In genomic region chr5:44414441-44414840, GRCm38 (mm10) we compare ENCODE assay signal across 8 mouse cellular contexts.
DNase-seq lines count a peak whose midpoint lies in the region; ATAC-seq lines count a peak whose summit lies in the region.
"Had no signal": no experiment of that assay in that cellular context is flagged by ENCODE, and none has a peak within 500 bp of the region (broad histone marks: within the 10 kb centered on the region; RNA-seq: fewer than 3 reads in every experiment).

No protein-coding gene starts in this region.

- no peak overlapping the region for H3K9ac ChIP-seq in forebrain, embryonic 14.5 days (ENCODE audit: low read length)
- H3K9ac ChIP-seq in hindbrain, embryonic 16.5 days (ENCODE audit: low read depth, low read length): no peak overlapping the region
- H3K9ac ChIP-seq: liver, embryonic 13.5 days had no signal

- WGBS in forebrain, embryonic 14.5 days: 23% methylated on average over 7 of the region's 7 CpGs
- WGBS in hindbrain, embryonic 16.5 days: 29% methylated on average over 7 of the region's 7 CpGs

- peak overlapping the region; percentile 44; the same call in 1 of the 2 replicates for H3K27ac ChIP-seq in forebrain, embryonic 14.5 days (ENCODE audit: low read depth, low read length)
- H3K27ac ChIP-seq in hindbrain, embryonic 16.5 days (ENCODE audit: low read depth, low read length): peak overlapping the region; percentile 25; the same call in 1 of the 2 replicates
- H3K27ac ChIP-seq: liver, embryonic 13.5 days had no signal

- peak; percentile 69; the same call in 1 of the 2 replicates for ATAC-seq in forebrain, embryonic 14.5 days
- ATAC-seq in hindbrain, embryonic 16.5 days: peak; percentile 80
- ATAC-seq in activated CD4-positive, CD25-positive, alpha-beta regulatory T cell, adult 4 months: no peak

- H3K9me3 ChIP-seq in forebrain, embryonic 14.5 days (replicated peaks; ENCODE audit: control insufficient read depth, low read length): no peaks in the 10 kb centered on the region
- H3K9me3 ChIP-seq in hindbrain, embryonic 16.5 days (ENCODE audit: control insufficient read depth, low read length): no peaks in the 10 kb centered on the region
- H3K9me3 ChIP-seq: liver, embryonic 13.5 days had no signal

- no peaks in the 10 kb centered on the region for H3K36me3 ChIP-seq in forebrain, embryonic 14.5 days (ENCODE audit: control insufficient read depth, insufficient read depth, low read length)
- H3K36me3 ChIP-seq in hindbrain, embryonic 16.5 days (ENCODE audit: control insufficient read depth, insufficient read depth, low read length): no peaks in the 10 kb centered on the region
- H3K36me3 ChIP-seq: liver, embryonic 13.5 days had no signal

- DNase-seq in 3T3-L1 (ENCODE audit: low read depth, low spot score) (peak; percentile 56), adipocyte (ENCODE audit: low spot score) (peak; percentile 19)
- DNase-seq in forebrain, embryonic 14.5 days (ENCODE audit: low spot score): peak; percentile 85
- DNase-seq in left cerebral cortex, adult 9 months (ENCODE audit: low spot score in 2 of 2): peak; percentile 36 to 92
- peak; percentile 91 for DNase-seq in right cerebral cortex, adult 18-20 months
- DNase-seq: liver, embryonic 13.5 days had no signal

- H3K4me3 ChIP-seq in forebrain, embryonic 14.5 days (ENCODE audit: low read depth, low read length): no peak overlapping the region
- H3K4me3 ChIP-seq in hindbrain, embryonic 16.5 days (ENCODE audit: low read length): no peak overlapping the region
- H3K4me3 ChIP-seq: liver, embryonic 13.5 days had no signal

- no peak overlapping the region for H3K4me2 ChIP-seq in forebrain, embryonic 14.5 days (ENCODE audit: low read length)
- no peak overlapping the region for H3K4me2 ChIP-seq in hindbrain, embryonic 16.5 days (ENCODE audit: low read length)
- H3K4me2 ChIP-seq: liver, embryonic 13.5 days had no signal

- peaks cover 4% of the 10 kb centered on the region for H3K4me1 ChIP-seq in forebrain, embryonic 14.5 days (ENCODE audit: control insufficient read depth, insufficient read depth, low read length)
- H3K4me1 ChIP-seq in hindbrain, embryonic 16.5 days (ENCODE audit: control insufficient read depth, insufficient read depth, low read depth, low read length): 0 out of 2 replicates have a peak, but pooled peaks cover 2% of the 10 kb centered on the region
- H3K4me1 ChIP-seq: liver, embryonic 13.5 days had no signal

- no peaks in the 10 kb centered on the region for H3K27me3 ChIP-seq in forebrain, embryonic 14.5 days (replicated peaks; ENCODE audit: control insufficient read depth, insufficient read depth, low read length)
- H3K27me3 ChIP-seq in hindbrain, embryonic 16.5 days (replicated peaks; ENCODE audit: control insufficient read depth, insufficient read depth, low read length): no peaks in the 10 kb centered on the region
- H3K27me3 ChIP-seq: liver, embryonic 13.5 days had no signal

Comparison
In these comparisons a context has a peak if more than half of its experiments do, and no peak if none do; other contexts are left out.
1. DNase-seq: peak in every context shown above with its lines; median percentile 91 in right cerebral cortex, adult 18-20 months; 85 in forebrain, embryonic 14.5 days; 64 in left cerebral cortex, adult 9 months; 56 in 3T3-L1; 19 in adipocyte.